Mouse (Mus musculus): ENCODE measurements at regions not wholly inside any gene's neighbourhood (a gene's known extent, or its start where the extent isn't known, plus 50 kb on each side); places are given as distances from the start of the nearest gene placed in this dataset.

- 21% methylated on average over 7 of the region's 7 CpGs for WGBS (ENCODE audit: insufficient replicate concordance)
- Histone ChIP-seq H3K36me3 (replicated peaks; ENCODE audit: insufficient read depth, low read length) (no peaks in the 10 kb centered on the region), H3K4me1 (ENCODE audit: insufficient read depth) (no peaks in the 10 kb centered on the region), H3K27me3 (ENCODE audit: insufficient read depth, low read length) (no peaks in the 10 kb centered on the region), H3K4me2 (ENCODE audit: low read depth, low read length) (no peak overlapping the region), H3K4me3 (ENCODE audit: low read depth, low read length) (no peak overlapping the region), H3K27ac (ENCODE audit: low read depth) (peak overlapping the region; percentile 11; the same call in 1 of the 2 replicates), H3K9me3 (ENCODE audit: low read length) (no peaks in the 10 kb centered on the region), H3K9ac (replicated peaks) (no peak overlapping the region)
- no peak for TF ChIP-seq EP300 (IDR thresholded peaks at IDR 0.05; ENCODE audit: low read depth)
- no peak for TF ChIP-seq CTCF (IDR thresholded peaks at IDR 0.05; ENCODE audit: low read depth)
- ATAC-seq, result peak; percentile 72
- peak; percentile 39 for DNase-seq
Observed at GRCm38 (mm10) chr8:26698580-26698979, 278.5 kb upstream of the Zfp703 start.

GRCm38 (mm10) chr8:26706048-26706767 lies 270.9 kb upstream of the Zfp703 start:
- TF ChIP-seq EP300 (IDR thresholded peaks at IDR 0.05; ENCODE audit: low read depth) (no peak), CTCF (IDR thresholded peaks at IDR 0.05; ENCODE audit: low read depth) (no peak)
- no peaks in the 10 kb centered on the region for H3K4me1 ChIP-seq (ENCODE audit: insufficient read depth)
- DNase-seq (no peak), ATAC-seq (no peak)
- H3K9ac ChIP-seq (replicated peaks), result no peak overlapping the region
- no peak overlapping the region for H3K4me2 ChIP-seq (ENCODE audit: low read depth, low read length)
- WGBS (ENCODE audit: insufficient replicate concordance), result 63% methylated on average over 9 of the region's 9 CpGs
- no peak overlapping the region for H3K4me3 ChIP-seq (ENCODE audit: low read depth, low read length)
- no peaks in the 10 kb centered on the region for H3K27me3 ChIP-seq (ENCODE audit: insufficient read depth, low read length)
- H3K9me3 ChIP-seq (ENCODE audit: low read length), result no peaks in the 10 kb centered on the region
- H3K36me3 ChIP-seq (replicated peaks; ENCODE audit: insufficient read depth, low read length), result no peaks in the 10 kb centered on the region
- no peak overlapping the region for H3K27ac ChIP-seq (ENCODE audit: low read depth)

GRCm38 (mm10) chr8:26706768-26707156 lies 270.4 kb upstream of the Zfp703 start:
- TF ChIP-seq CTCF (IDR thresholded peaks at IDR 0.05; ENCODE audit: low read depth), result no peak
- no peak for DNase-seq
- Histone ChIP-seq H3K4me2 (ENCODE audit: low read depth, low read length) (no peak overlapping the region), H3K4me3 (ENCODE audit: low read depth, low read length) (no peak overlapping the region), H3K9me3 (ENCODE audit: low read length) (no peaks in the 10 kb centered on the region), H3K27ac (ENCODE audit: low read depth) (no peak overlapping the region), H3K36me3 (replicated peaks; ENCODE audit: insufficient read depth, low read length) (no peaks in the 10 kb centered on the region), H3K9ac (replicated peaks) (no peak overlapping the region), H3K27me3 (ENCODE audit: insufficient read depth, low read length) (no peaks in the 10 kb centered on the region), H3K4me1 (ENCODE audit: insufficient read depth) (no peaks in the 10 kb centered on the region)
- 87% methylated on average over 7 of the region's 7 CpGs for WGBS (ENCODE audit: insufficient replicate concordance)
- ATAC-seq, result no peak

GRCm38 (mm10) chr8:26713836-26714235 lies 263.3 kb upstream of the Zfp703 start:
- TF ChIP-seq CTCF (IDR thresholded peaks at IDR 0.05; ENCODE audit: low read depth) (no peak), EP300 (IDR thresholded peaks at IDR 0.05; ENCODE audit: low read depth) (no peak)
- no peak overlapping the region for H3K27ac ChIP-seq (ENCODE audit: low read depth)
- H3K4me3 ChIP-seq (ENCODE audit: low read depth, low read length), result no peak overlapping the region
- H3K4me2 ChIP-seq (ENCODE audit: low read depth, low read length), result no peak overlapping the region
- no peaks in the 10 kb centered on the region for H3K9me3 ChIP-seq (ENCODE audit: low read length)
- 82% methylated on average over 8 of the region's 8 CpGs for WGBS (ENCODE audit: insufficient replicate concordance)
- H3K9ac ChIP-seq (replicated peaks), result no peak overlapping the region
- H3K36me3 ChIP-seq (replicated peaks; ENCODE audit: insufficient read depth, low read length), result no peaks in the 10 kb centered on the region
- DNase-seq (no peak), ATAC-seq (no peak)
- H3K27me3 ChIP-seq (ENCODE audit: insufficient read depth, low read length), result no peaks in the 10 kb centered on the region
- H3K4me1 ChIP-seq (ENCODE audit: insufficient read depth), result no peaks in the 10 kb centered on the region

GRCm38 (mm10) chr8:26714714-26715113 lies 262.4 kb upstream of the Zfp703 start:
- Histone ChIP-seq H3K4me2 (ENCODE audit: low read depth, low read length) (no peak overlapping the region), H3K9me3 (ENCODE audit: low read length) (no peaks in the 10 kb centered on the region), H3K4me1 (ENCODE audit: insufficient read depth) (no peaks in the 10 kb centered on the region), H3K9ac (replicated peaks) (no peak overlapping the region), H3K27ac (ENCODE audit: low read depth) (no peak overlapping the region), H3K27me3 (ENCODE audit: insufficient read depth, low read length) (no peaks in the 10 kb centered on the region), H3K4me3 (ENCODE audit: low read depth, low read length) (no peak overlapping the region), H3K36me3 (replicated peaks; ENCODE audit: insufficient read depth, low read length) (no peaks in the 10 kb centered on the region)
- ATAC-seq (no peak), DNase-seq (no peak)
- TF ChIP-seq EP300 (IDR thresholded peaks at IDR 0.05; ENCODE audit: low read depth) (no peak), CTCF (IDR thresholded peaks at IDR 0.05; ENCODE audit: low read depth) (no peak)
- WGBS (ENCODE audit: insufficient replicate concordance), result 76% methylated on average over 3 of the region's 3 CpGs

- TF ChIP-seq EP300 (IDR thresholded peaks at IDR 0.05; ENCODE audit: low read depth) (no peak), CTCF (IDR thresholded peaks at IDR 0.05; ENCODE audit: low read depth) (no peak)
- DNase-seq, result no peak
- H3K9me3 ChIP-seq (ENCODE audit: low read length), result no peaks in the 10 kb centered on the region
- no peak overlapping the region for H3K4me2 ChIP-seq (ENCODE audit: low read depth, low read length)
- whole genome bisulfite sequencing (ENCODE audit: insufficient replicate concordance), result 63% methylated on average over 11 of the region's 11 CpGs
- H3K4me3 ChIP-seq (ENCODE audit: low read depth, low read length), result no peak overlapping the region
- H3K36me3 ChIP-seq (replicated peaks; ENCODE audit: insufficient read depth, low read length), result no peaks in the 10 kb centered on the region
- H3K9ac ChIP-seq (replicated peaks), result no peak overlapping the region
- H3K27ac ChIP-seq (ENCODE audit: low read depth), result no peak overlapping the region
- no peaks in the 10 kb centered on the region for H3K27me3 ChIP-seq (ENCODE audit: insufficient read depth, low read length)
- no peak for ATAC-seq
- H3K4me1 ChIP-seq (ENCODE audit: insufficient read depth), result no peaks in the 10 kb centered on the region
Observed at GRCm38 (mm10) chr8:26718409-26719355, 258.4 kb upstream of the Zfp703 start.
